Mouse (Mus musculus) embryonic facial prominence, embryonic 11.5 days (tissue): ENCODE data around the gene Zfp511. TPM values are rescaled to one million over a fixed set of nuclear protein-coding genes. Genes with fewer than 3 reads are reported as not detected.
A peak's percentile ranks its signal among the peaks of the same experiment; 100 is the strongest.

Source experiments
- ATAC-seq: fragments of 200-750 bp; cut with Nextera tagmentation; replicated peaks from 2 replicates; pipeline ENCODE4 v1.8.0; 2017; ENCODE audit warnings: low read depth; ENCODE audit not compliant: insufficient number of reproducible peaks, low FRiP score, low TSS enrichment
- DNase-seq: peaks from one replicate; pipeline ENCODE4 v3.0.0-alpha.2; 2015; ENCODE audit warnings: low spot score
- H3K27ac ChIP-seq: fragments of 300-500 bp; sonication (generic); replicated peaks from 2 replicates; pipeline ENCODE4 v1.5.1; 2014; ENCODE audit warnings: mild to moderate bottlenecking, low read depth, low read length, control low read depth
- H3K27me3 ChIP-seq: fragments of 300-500 bp; sonication (generic); 2 replicates; pipeline ENCODE4 v1.6.1; 2014; ENCODE audit warnings: mild to moderate bottlenecking, low read length, moderate library complexity, mixed read lengths; ENCODE audit not compliant: control insufficient read depth, insufficient read depth
- H3K36me3 ChIP-seq: fragments of 300-500 bp; sonication (generic); replicated peaks from 2 replicates; pipeline ENCODE4 v1.6.1; 2014; ENCODE audit warnings: low read depth, mild to moderate bottlenecking, low read length, moderate library complexity, mixed read lengths; ENCODE audit not compliant: control insufficient read depth, insufficient read depth
- H3K4me1 ChIP-seq: fragments of 300-500 bp; sonication (generic); 2 replicates; pipeline ENCODE4 v1.6.1; 2014; ENCODE audit warnings: low read length, mixed read lengths; ENCODE audit not compliant: control insufficient read depth, insufficient read depth
- H3K4me2 ChIP-seq: fragments of 300-500 bp; sonication (generic); 2 replicates; pipeline ENCODE4 v1.6.1; 2014; ENCODE audit warnings: low read depth, mild to moderate bottlenecking, control low read depth, low read length, moderate library complexity
- H3K4me3 ChIP-seq: fragments of 300-500 bp; sonication (generic); 2 replicates; pipeline ENCODE4 v1.5.1; 2014; ENCODE audit warnings: low read depth, low read length, control low read depth
- H3K9ac ChIP-seq: fragments of 300-500 bp; sonication (generic); replicated peaks from 2 replicates; pipeline ENCODE4 v1.6.1; 2014; ENCODE audit warnings: mild to moderate bottlenecking, control low read depth, low read length
- H3K9me3 ChIP-seq: fragments of 300-500 bp; sonication (generic); replicated peaks from 2 replicates; pipeline ENCODE4 v1.6.1; 2016; ENCODE audit warnings: mild to moderate bottlenecking, low read length, inconsistent platforms, mixed read lengths; ENCODE audit not compliant: control insufficient read depth
- WGBS: fragments of 180-500 bp; shearing (Covaris S2); extraction: QIAGEN DNeasy Blood & Tissue Kit; methylation state at CpG from one replicate; pipeline ENCODE4 v1.1.7; 2014; 5-methylcytosine and 5-hydroxymethylcytosine counted together
- polyA plus RNA-seq: library from polyadenylated mRNA; unstranded; fragments of >200 nt; fragmentation: Nextera tagmentation; extraction: Ambion mirVana; gene quantifications from 2 replicates; pipeline ENCODE4 v1.2.1, GENCODE M21; 2014

Gene Zfp511
- polyA plus RNA-seq, 1 experiment from 2014 or later, result 37.5 TPM

DNA sequence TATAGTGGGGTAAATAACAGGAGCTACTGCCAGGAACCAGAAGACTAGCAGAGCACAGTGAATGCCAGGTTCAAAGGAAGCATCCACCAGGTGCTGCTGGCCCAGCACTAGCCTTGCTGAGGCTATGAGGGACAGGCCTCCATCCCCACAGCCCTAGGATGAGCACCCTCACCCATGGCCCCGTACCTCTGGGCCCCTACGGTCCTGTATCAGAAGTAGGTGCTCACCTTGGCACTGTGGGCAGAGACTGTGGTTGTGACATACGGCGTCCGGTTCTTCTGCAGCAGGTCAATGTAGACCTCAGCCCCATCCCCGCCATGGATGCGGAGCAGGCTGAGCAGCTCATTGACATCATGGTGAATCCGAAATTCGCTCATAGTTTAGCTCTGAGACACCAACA, 2.8 kb upstream of the Zfp511 start:
- no peak overlapping the region for H3K4me3 ChIP-seq
- H3K27ac ChIP-seq, result no peak overlapping the region
- H3K27me3 ChIP-seq, result no peaks in the 10 kb centered on the region
- ATAC-seq (no peak), DNase-seq (no peak)
- 97% methylated on average over 9 of the region's 9 CpGs for WGBS
- peaks cover 14% of the 10 kb centered on the region for H3K36me3 ChIP-seq
- no peak overlapping the region for H3K9ac ChIP-seq
- H3K9me3 ChIP-seq, result no peaks in the 10 kb centered on the region
- no peak overlapping the region for H3K4me2 ChIP-seq
- H3K4me1 ChIP-seq, result no peaks in the 10 kb centered on the region; the same call in 1 of the 2 replicates

GRCm38 (mm10) chr7:140035456-140035855, 735 bp upstream of the Zfp511 start:
- no peak for DNase-seq

DNA sequence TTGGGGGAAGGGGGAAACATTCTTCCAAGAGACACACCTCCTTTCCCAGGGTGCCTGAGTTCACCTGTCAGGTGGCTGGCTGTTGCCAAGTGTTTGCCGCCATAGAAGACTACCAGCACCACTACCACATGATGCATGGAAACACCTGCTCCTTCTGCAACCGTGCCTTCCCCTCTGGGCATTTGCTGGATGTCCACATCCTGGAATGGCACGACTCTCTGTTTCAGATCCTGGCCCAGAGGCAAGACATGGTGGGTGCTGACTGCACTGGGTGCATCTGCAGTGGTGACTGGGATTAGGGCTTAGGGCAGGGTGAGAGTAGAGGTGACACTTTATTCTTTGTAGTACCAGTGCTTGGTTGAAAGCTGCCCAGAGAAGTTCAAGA, 972 bp downstream of the Zfp511 start:
- no peak overlapping the region for H3K9ac ChIP-seq
- peaks cover 4% of the 10 kb centered on the region; the same call in 1 of the 2 replicates for H3K36me3 ChIP-seq
- H3K27ac ChIP-seq, result no peak overlapping the region
- DNase-seq (no peak), ATAC-seq (no peak)
- peak overlapping the region; percentile 89 for H3K4me3 ChIP-seq
- H3K9me3 ChIP-seq, result no peaks in the 10 kb centered on the region
- no peaks in the 10 kb centered on the region; the same call in 1 of the 2 replicates for H3K4me1 ChIP-seq
- peak overlapping the region; percentile 79 for H3K4me2 ChIP-seq
- WGBS, result 50% methylated on average over 3 of the region's 3 CpGs
- no peaks in the 10 kb centered on the region for H3K27me3 ChIP-seq

More at GRCm38 (mm10) chr7:140035456-140035855, 735 bp upstream of the Zfp511 start:
- Histone ChIP-seq H3K27ac (no peak overlapping the region), H3K9ac (peak overlapping the region; percentile 92), H3K36me3 (peaks cover 4% of the 10 kb centered on the region; the same call in 1 of the 2 replicates), H3K4me1 (no peaks in the 10 kb centered on the region; the same call in 1 of the 2 replicates), H3K4me2 (peak overlapping the region; percentile 79), H3K4me3 (peak overlapping the region; percentile 89), H3K9me3 (no peaks in the 10 kb centered on the region), H3K27me3 (no peaks in the 10 kb centered on the region)
- WGBS, result 20% methylated on average over 7 of the region's 7 CpGs
- ATAC-seq, result no peak

DNA sequence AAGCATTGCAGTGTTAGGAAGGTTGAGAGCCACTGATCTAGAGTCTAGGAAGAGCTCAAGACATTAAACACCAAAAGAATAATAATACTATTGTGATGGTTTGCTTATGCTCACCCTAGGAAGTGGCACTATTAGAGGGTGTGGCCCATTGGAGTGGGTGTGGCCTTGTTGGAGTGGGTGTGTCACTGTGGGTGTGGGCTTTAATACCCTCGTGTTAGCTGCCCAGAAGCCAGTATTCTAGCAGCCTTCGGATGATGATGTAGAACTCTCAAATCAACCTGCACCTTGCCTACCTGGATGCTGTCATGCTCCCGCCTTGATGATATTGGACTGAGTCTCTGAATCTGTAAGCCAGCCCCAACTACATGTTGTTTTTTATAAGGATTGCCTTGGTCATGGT, 6.5 kb downstream of the Zfp511 start:
- H3K4me3 ChIP-seq, result no peak overlapping the region
- H3K4me2 ChIP-seq, result no peak overlapping the region
- no peaks in the 10 kb centered on the region for H3K9me3 ChIP-seq
- no peak overlapping the region for H3K9ac ChIP-seq
- peaks cover 27% of the 10 kb centered on the region for H3K27me3 ChIP-seq
- H3K4me1 ChIP-seq, result no peaks in the 10 kb centered on the region; the same call in 1 of the 2 replicates
- 60% methylated on average over 3 of the region's 3 CpGs for WGBS
- DNase-seq (no peak), ATAC-seq (no peak)
- no peaks in the 10 kb centered on the region for H3K36me3 ChIP-seq
- no peak overlapping the region for H3K27ac ChIP-seq

- Histone ChIP-seq H3K4me2 (no peak overlapping the region), H3K36me3 (no peaks in the 10 kb centered on the region), H3K4me1 (peaks cover 7% of the 10 kb centered on the region; the same call in 1 of the 2 replicates), H3K27ac (no peak overlapping the region), H3K4me3 (no peak overlapping the region), H3K9ac (no peak overlapping the region), H3K9me3 (no peaks in the 10 kb centered on the region), H3K27me3 (peaks cover 50% of the 10 kb centered on the region)
- DNase-seq (no peak), ATAC-seq (no peak)
- 73% methylated on average over 4 of the region's 4 CpGs for WGBS
Observed at GRCm38 (mm10) chr7:140045546-140045945, 9.4 kb downstream of the Zfp511 start.

GRCm38 (mm10) chr7:140047811-140048311, 11.7 kb downstream of the Zfp511 start:
- no peaks in the 10 kb centered on the region for H3K36me3 ChIP-seq
- DNase-seq (peak; percentile 38), ATAC-seq (no peak)
- under 1% methylated on average over 33 of the region's 33 CpGs for WGBS
- peak overlapping the region; percentile 31 for H3K4me3 ChIP-seq
- peak overlapping the region; percentile 39 for H3K4me2 ChIP-seq
- H3K27ac ChIP-seq, result no peak overlapping the region
- H3K27me3 ChIP-seq, result peaks cover 60% of the 10 kb centered on the region
- H3K9me3 ChIP-seq, result no peaks in the 10 kb centered on the region
- peak overlapping the region; percentile 19 for H3K9ac ChIP-seq
- peaks cover 7% of the 10 kb centered on the region; the same call in 1 of the 2 replicates for H3K4me1 ChIP-seq

GRCm38 (mm10) chr7:140048361-140049114, 12.3 kb downstream of the Zfp511 start, which contains the start of gene Msx3:
Gene Msx3 (minus strand): TSS chr7:140049089.
- ATAC-seq, result peak; percentile 63
- Histone ChIP-seq H3K4me3 (peak within 1 kb of the TSS; percentile 31), H3K27me3 (peaks cover 60% of the 10 kb centered on the region), H3K4me2 (peak within 1 kb of the TSS; percentile 57), H3K36me3 (no peaks in the 10 kb centered on the region), H3K27ac (no peak within 1 kb of the TSS), H3K9me3 (no peaks in the 10 kb centered on the region), H3K9ac (0 out of 2 replicates have a peak within 1 kb of the TSS, but pooled peaks have one; percentile 13), H3K4me1 (peaks cover 7% of the 10 kb centered on the region; the same call in 1 of the 2 replicates)
- WGBS, result under 1% methylated on average over 56 of the region's 56 CpGs
- peak; percentile 18 for DNase-seq
